Mouse (Mus musculus): ENCODE data around the gene Cad.

Gene Cad

DNA sequence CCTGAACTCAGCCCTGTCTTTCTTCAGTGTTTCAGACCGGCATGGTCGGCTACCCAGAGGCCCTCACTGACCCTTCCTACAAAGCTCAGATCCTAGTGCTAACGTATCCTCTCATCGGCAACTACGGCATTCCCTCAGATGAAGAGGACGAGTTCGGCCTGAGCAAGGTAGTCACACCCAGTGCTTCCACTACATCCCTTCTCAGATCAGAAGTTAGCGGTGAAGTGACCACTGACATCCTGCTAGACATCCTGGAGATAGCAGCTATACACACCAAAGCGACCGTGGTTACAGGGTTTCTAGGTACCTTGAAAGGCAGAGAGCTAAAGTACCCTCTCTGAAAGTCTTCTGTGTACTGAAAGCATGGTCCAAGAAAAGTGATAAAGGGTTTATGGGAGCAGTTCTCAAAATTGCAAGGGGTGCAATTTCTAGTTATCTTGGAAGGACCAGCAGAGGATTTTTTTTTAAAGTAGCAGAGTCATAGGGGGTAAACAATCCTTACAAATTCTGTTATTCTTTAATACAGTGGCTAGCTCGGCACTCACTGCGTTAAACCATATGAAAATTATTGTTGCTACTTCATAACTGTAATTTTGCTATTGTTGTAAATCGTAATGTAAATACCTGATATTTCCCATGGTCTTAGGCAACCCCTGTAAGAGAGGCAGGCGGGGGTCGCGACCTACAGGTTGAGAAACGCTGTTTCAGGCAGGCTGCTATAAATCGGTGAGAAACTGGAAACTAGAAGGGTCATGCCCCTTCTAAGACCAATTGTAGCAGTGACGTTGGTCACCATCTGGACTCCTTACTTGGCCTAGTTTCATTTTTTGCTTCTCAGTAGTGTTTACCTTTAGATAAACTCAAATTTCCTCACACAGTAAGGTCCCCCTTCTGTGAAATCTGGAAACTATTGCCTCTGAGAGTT, 898 bp downstream of the Cad start:
- in situ Hi-C loops (cut with MboI; ENCODE audit: low pct_unique_long_range_greater_than_20kb in 1 of 2, low sequenced_read_pairs in 2 of 2, unreplicated experiment in 1 of 2) = no loop called here

DNA sequence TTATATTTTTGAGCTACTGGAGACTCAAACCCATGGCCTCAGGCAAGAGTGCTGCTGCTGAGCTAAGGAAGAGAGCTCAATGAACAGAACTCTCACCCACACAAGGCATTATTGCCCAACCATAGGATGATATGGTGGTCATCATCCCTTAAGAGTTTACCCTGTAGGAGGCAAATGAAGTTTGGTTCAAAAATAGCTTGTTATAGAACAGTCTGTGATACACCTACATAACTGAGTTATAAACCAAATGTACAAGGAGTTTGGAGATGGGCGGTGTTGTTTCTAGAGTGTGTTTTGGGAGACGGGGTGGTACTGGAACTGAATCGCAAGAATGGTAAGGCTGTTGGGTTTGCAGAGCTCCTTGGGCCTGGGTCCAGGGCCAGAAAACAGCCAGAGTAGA, 15.2 kb downstream of the Cad start:
- in situ Hi-C loops (cut with MboI; ENCODE audit: low pct_unique_long_range_greater_than_20kb in 1 of 2, low sequenced_read_pairs in 2 of 2, unreplicated experiment in 1 of 2) = no loop called here

GRCm38 (mm10) chr5:31071059-31071458, 16.5 kb downstream of the Cad start:
- in situ Hi-C loops (cut with MboI; ENCODE audit: low pct_unique_long_range_greater_than_20kb in 1 of 2, low sequenced_read_pairs in 2 of 2, unreplicated experiment in 1 of 2) = no loop called here

GRCm38 (mm10) chr5:31071821-31072220, 17.2 kb downstream of the Cad start:
- in situ Hi-C loops (cut with MboI; ENCODE audit: low pct_unique_long_range_greater_than_20kb in 1 of 2, low sequenced_read_pairs in 2 of 2, unreplicated experiment in 1 of 2) = no loop called here

GRCm38 (mm10) chr5:31073176-31073575, 18.6 kb downstream of the Cad start:
- in situ Hi-C loops (cut with MboI; ENCODE audit: low pct_unique_long_range_greater_than_20kb in 1 of 2, low sequenced_read_pairs in 2 of 2, unreplicated experiment in 1 of 2) = no loop called here

DNA sequence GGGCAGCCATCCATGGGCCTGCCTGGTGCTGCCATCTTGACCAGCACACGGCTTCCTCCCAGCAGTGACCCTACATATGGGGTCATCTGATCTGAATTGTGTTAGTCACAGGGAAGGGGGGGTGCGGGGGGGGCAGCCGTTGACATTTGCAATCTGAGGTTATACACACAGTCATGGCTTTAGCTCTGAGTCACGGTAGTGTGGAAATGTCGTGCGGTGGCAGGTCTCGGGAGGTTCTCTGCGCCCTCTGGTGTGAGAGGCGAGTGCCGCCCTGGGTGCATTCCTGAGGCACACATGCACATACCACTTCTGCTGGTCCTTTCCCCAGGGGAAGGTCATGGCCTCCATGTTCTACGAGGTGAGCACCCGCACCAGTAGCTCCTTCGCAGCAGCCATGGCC, 21.8 kb downstream of the Cad start:
- in situ Hi-C loops (cut with MboI; ENCODE audit: low pct_unique_long_range_greater_than_20kb in 1 of 2, low sequenced_read_pairs in 2 of 2, unreplicated experiment in 1 of 2) = no loop called here

DNA sequence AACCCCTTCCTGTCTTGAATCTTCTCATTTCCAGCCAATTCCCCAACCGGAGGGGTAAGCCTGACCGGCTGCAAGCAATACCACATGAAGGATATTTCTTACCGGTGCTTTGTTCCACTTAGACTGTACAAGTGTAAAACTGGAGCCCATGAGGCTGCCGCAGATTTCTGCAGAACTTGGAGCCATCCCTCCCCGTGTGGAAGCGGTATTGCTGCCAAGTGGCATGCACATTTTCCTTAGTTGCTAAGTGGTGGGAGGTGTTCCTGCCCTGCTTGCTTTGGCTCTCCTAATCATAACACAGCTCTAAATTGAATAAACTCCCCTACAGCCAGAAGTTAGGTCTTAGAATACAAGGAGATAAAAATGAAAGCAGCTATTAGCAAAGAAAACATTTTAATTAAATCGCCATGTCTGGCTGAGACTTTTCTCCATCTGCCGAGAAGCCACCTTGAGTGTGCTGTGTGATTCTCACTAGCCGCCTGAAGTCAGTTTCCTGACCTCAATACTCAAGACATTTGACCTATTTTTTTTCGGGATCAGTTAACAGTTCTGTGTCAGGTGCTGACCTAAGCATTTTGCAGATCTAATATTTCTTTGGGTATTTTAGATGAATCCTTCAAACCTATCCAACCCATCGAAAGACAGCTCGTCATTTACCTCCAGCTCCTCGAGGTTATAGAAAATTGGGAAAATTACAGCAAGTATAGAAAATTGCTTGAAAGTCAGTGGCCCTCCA, 25.6 kb downstream of the Cad start:
- in situ Hi-C loops (cut with MboI; ENCODE audit: low pct_unique_long_range_greater_than_20kb in 1 of 2, low sequenced_read_pairs in 2 of 2, unreplicated experiment in 1 of 2) = no loop called here

DNA sequence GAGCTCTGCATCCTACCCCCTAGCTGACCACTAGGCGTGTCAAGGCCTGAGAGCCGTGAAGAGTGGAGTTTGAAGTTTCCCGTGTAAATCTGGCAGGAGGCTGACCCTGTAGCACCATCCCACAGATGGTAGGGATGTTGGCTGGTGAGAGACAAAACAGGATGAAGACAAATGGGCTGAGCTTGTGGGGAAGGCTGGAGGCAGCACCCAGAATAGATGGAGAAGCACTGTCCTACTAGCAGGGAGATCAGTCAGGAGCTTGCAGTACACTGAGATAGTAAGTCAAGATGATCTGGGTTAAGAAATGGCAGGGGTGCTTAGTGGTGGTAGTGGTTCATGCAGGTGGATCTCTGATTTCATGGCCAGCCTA, 26.2 kb downstream of the Cad start:
- in situ Hi-C loops (cut with MboI; ENCODE audit: low pct_unique_long_range_greater_than_20kb in 1 of 2, low sequenced_read_pairs in 2 of 2, unreplicated experiment in 1 of 2) = no loop called here

GRCm38 (mm10) chr5:31081386-31081785, 26.8 kb downstream of the Cad start:
- in situ Hi-C loops (cut with MboI; ENCODE audit: low pct_unique_long_range_greater_than_20kb in 1 of 2, low sequenced_read_pairs in 2 of 2, unreplicated experiment in 1 of 2) = no loop called here

DNA sequence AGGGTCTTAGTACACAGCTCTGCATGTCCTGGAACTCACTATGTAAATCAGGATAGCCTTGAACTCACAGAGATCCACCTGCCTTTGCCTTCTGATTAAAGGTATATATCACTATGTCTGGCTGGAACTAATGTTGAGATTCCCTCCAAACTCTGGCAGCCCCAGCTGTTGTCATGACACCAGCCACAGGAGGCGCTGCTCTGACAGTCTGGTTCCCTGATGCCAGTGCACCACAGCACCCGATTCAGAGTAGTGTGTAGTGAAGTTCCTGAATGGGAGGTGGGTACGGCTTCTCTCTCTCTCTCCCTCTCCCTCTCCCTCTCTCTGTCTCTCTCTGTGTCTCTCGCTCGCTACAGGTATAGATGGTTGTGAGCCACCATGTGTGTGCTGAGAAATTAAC, 27.8 kb downstream of the Cad start:
- in situ Hi-C loops (cut with MboI; ENCODE audit: low pct_unique_long_range_greater_than_20kb in 1 of 2, low sequenced_read_pairs in 2 of 2, unreplicated experiment in 1 of 2) = no loop called here

GRCm38 (mm10) chr5:31082935-31083625, 28.5 kb downstream of the Cad start:
- in situ Hi-C loops (cut with MboI; ENCODE audit: low pct_unique_long_range_greater_than_20kb in 1 of 2, low sequenced_read_pairs in 2 of 2, unreplicated experiment in 1 of 2) = no loop called here

GRCm38 (mm10) chr5:31083949-31084348, 29.4 kb downstream of the Cad start:
- in situ Hi-C loops (cut with MboI; ENCODE audit: low pct_unique_long_range_greater_than_20kb in 1 of 2, low sequenced_read_pairs in 2 of 2, unreplicated experiment in 1 of 2) = no loop called here

- in situ Hi-C loops (cut with MboI; ENCODE audit: low pct_unique_long_range_greater_than_20kb in 1 of 2, low sequenced_read_pairs in 2 of 2, unreplicated experiment in 1 of 2) = no loop called here
Observed at GRCm38 (mm10) chr5:31086606-31087005, 32.0 kb downstream of the Cad start.

GRCm38 (mm10) chr5:31087131-31087530, 32.6 kb downstream of the Cad start:
- in situ Hi-C loops (cut with MboI; ENCODE audit: low pct_unique_long_range_greater_than_20kb in 1 of 2, low sequenced_read_pairs in 2 of 2, unreplicated experiment in 1 of 2) = no loop called here

DNA sequence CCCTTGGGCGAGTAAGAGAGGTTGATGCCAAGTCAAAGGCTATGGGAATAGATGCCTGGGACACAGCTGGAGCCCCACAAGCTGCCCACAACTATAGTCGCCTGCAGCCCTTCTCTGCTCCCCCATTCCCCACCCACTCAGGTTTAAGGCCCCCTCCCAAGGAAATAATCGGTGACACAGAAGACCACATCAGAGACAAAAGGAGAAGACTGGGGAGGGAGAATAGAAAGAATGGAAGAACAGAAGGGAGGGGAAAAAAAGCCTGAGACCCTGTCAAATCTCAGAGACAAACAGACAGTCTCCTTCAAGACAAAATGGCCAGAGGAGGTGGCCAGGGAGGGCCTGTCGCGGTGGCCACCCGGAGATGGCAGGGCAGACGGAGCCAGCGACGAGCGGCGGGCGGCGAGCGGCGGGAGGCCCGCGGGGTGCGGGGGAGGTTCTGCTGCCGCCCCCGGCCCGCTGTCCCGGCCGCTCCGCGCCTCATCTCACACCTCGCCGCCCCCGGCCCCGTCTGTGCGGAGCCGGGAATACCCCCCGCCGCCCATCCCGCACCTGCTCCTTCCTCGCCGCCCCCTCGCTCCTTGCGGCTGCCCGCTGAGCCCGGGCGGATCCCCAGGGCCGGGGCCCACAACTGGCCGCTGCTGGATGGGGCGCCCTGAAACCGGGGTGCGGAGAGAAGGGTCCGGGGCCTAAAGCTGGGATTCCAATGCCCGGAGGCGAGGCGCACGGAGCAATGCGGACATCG, 37.8 kb downstream of the Cad start:
- in situ Hi-C loops (cut with MboI; ENCODE audit: low pct_unique_long_range_greater_than_20kb in 1 of 2, low sequenced_read_pairs in 2 of 2, unreplicated experiment in 1 of 2) = no loop called here

DNA sequence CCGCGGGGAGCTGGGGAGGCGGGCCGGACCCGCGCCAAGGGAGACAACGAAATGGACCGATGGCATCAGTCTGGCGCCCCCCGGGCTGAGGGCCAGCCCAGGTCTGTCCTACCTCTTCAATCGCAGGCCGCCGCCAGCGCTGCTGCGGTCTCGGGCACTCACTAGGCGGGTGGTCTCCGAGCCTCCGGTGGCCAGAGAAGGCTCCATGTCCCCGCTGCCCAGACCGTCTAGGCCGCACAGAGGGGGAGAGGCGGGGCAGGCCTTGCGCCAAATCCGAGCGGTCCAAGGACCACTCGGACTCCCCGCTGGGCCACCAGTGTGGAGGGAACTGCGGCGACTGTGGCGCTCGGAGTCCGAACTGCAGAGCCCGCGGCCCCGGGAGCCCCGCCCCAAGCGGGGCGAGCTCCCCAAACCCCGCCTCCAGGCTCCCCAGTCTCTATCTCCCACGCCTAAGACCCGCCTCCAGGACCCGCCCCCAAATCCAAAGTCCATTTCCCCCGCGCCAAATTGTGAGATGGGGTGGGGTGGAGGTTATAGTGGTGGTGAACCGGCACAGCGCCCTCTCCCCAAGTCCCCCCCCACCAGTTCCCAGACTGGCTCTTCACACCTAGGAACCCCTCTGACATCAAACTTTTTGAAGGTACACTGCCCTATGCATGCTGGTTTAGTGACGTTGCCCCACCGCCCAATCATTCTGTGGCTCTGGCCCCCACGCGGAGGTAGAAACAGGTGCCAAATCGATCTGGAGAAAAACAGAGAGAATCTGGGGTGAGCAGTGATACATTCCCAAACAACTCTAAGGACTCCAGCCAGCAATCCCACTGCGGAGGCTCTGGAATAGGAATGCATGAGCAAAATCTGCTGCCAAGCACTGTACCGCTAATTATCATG, 38.8 kb downstream of the Cad start:
- in situ Hi-C loops (cut with MboI; ENCODE audit: low pct_unique_long_range_greater_than_20kb in 1 of 2, low sequenced_read_pairs in 2 of 2, unreplicated experiment in 1 of 2) = no loop called here

DNA sequence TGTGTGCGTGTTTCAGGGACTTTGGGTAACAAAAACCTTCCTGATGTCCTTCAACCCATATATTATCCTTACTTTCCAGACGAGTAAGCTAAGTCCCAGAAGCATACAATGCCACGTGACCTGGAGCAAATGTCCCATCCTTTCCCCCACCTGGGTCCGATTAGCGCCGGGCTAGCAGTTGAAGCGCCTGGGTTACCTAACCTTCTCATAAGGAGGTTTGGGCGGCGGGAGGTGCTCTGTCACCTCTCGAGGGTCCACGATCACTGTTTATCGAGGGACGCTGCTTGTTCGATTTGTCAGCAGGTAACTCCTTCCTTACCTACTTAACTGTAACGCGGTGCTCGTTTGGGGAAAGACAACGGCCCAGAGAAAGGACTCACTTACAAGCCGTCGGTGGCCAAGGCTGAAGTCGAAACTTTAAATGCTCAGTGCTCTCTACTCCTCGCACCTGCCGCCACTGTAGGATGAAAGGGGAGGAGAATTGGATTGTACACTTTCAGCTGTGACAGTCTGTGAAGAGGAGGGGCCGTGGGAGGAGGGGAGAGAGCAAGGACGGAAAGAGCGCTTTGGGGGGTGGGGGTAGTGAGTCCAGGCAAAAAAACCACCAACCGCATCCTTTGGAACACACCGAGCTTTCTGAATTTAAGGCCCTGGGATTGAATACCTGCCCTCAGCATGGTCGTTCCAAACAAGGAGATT, 39.7 kb downstream of the Cad start:
- in situ Hi-C loops (cut with MboI; ENCODE audit: low pct_unique_long_range_greater_than_20kb in 1 of 2, low sequenced_read_pairs in 2 of 2, unreplicated experiment in 1 of 2) = no loop called here
